Mouse (Mus musculus) E14TG2a.4 (cell line): ENCODE results near the gene Grb2.
A peak's percentile ranks its signal among the peaks of the same experiment; 100 is the strongest.

ENCODE experiments used
- CTCF ChIP-seq: conservative IDR thresholded peaks from 2 replicates; pipeline ENCODE4 v1.5.1; 2014; ENCODE audit warnings: low read length
- NANOG ChIP-seq: IDR thresholded peaks from 2 replicates; pipeline ENCODE4 v1.6.1; 2014; ENCODE audit warnings: borderline replicate concordance, low read length, mixed read lengths

DNA sequence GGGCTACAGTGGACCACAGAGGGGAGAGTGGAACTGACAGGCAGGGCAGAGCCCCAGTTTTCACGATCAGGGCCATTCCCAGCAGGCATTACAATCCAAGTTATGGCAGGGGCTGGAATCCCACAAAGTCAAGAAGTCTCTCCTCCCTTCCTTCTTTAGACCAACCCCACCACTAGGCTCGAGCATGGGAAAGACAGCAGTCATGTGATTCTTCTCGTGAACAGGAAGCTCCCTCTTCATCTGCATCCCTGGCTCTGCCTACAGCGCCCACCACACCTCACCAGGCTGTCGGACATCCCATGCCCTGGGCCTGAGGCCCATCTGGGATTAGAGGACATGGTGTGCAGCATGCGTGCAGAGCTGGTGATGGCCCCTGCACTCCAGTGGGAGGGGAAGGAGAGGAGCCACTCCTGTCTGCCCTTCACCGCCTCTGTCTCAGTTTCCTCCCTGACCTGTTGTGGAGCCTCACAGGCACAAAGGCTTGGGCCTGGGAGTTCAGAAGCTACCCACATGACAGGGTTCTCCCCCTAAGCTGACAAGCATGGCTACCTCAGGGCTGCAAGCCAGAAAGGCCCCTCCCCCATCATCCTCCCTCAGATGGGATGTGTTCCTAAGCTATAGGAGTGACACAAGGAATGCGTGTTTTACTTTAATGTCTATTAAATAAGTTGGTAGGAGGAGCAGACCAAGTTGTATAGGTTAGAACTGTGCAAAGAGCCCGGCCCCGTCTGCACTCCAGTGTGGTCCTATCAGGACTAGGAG, 93.9 kb downstream of the Grb2 start:
- TF ChIP-seq NANOG (no peak), CTCF (0 out of 2 replicates have a peak, but pooled peaks have one; percentile 3)
